Mouse (Mus musculus) ovary, postnatal 10 days (tissue): ENCODE results near the gene Gpr142.
A peak's percentile ranks its signal among the peaks of the same experiment; 100 is the strongest.

ENCODE experiments used
- DNase-seq: peaks from one replicate; pipeline ENCODE4 v3.0.0; 2022; ENCODE audit warnings: low spot score

The Gpr142 gene

DNA sequence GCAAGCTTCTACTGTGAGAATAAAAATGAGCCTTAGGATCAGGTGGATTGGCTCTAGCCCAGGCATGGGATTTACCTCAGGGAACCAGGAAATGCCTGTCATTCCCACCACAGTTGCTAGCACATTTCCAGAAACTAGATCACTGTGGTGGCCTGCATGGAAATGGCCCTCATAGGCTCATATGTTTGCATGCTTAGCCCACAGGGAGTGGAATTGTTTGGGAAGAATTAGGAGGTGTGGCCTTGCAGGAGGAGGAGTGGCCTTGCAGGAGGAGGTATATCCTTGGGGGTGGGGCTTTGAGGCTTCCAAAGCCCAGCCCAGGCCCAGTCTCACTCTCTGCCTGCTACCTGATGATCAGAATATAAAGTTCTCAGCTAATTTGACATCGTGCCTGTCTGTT is 3.2 kb downstream of the Gpr142 start:
- no peak for DNase-seq

DNA sequence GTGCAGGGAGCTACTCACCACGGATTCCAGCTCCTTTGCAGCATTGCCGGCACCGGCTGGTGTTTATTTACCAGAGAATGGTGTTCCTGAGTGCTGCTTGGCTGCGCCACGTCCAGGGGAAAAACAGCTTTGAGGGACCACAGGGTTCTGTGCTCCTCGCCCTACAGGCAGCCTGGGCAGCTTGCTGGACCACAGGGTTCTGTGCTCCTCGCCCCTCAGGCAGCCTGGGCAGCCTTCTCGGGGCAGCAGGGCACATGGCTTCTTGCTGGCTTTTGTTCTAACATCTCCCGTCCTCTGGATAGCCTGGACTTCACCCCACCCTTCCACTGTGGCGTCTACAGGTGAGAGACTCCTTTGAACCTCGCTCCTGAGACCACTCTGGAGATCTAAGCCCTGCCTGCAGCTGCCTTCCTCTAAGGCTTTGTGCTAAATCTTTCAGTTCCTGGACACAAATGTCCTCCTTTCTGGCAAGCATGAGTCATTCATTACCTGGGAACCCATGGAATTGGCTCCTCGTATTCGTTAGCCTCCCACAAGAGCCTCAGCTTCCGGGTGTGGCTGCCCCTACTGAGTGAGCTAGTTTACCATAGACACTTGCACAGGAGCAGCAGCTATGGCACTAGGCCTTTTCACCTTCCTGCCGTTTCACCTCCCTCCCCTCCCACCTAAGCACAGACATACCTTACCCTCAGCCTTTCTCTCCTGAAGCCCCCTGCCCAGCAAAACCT is 4.0 kb downstream of the Gpr142 start:
- no peak for DNase-seq

- DNase-seq: no peak
These were observed 5.3 kb downstream of the Gpr142 start for GRCm38 (mm10) chr11:114803990-114804389.

DNA sequence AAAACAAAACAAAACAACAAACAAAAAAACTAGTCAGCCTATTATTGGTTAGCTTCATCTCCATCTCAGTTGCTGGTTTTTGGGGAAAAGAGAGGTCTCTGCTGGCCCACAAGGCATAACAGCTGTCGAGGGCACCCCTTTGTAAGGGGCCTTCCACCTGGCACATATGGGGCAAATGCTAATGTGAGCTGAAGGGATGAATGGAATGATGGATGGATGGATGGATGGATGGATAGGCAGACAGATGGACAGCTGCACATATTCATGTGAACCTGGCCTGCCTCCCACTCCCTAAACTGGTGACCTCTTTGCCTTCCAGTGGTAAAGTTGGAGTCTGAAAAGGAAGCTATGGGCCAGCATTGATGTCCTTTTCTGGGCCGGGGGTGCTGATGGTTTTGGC is 8.3 kb downstream of the Gpr142 start:
- no peak for DNase-seq

DNA sequence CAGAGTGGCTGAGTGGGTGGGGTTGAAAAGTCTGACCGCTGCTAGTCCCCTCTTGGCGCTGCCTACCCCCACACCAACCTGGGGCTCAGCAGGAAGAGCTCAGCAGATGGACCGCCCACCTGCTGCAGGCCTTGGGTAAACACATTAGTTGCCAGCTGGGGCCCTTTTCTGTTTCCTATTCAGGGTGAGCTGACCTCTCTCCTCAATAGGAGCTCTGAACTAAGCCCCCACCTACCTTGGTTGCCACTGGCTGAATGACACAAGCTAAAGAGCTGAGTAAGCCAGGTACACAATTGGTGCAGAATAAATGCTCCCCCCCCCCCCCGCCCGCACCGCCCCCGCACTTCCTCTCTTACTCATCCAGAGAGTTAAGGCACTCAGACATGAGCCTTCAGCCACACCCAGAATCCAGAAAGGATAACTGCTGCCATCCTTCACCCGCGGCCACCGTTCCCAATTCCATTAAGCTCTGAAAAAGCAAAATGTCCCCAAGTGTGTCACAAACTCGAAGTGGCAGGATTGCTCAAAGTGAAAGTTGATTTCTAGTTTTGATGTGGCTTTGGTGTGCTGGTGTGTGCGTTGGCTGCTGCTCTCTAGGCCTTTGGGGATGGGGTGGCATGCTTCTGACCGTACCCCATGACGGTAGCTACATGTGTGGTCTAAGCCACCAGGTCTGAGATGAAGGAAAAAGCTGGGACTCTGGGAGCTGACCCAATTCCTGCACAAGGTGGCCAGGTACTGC is 9.1 kb downstream of the Gpr142 start:
- no peak for DNase-seq

DNA sequence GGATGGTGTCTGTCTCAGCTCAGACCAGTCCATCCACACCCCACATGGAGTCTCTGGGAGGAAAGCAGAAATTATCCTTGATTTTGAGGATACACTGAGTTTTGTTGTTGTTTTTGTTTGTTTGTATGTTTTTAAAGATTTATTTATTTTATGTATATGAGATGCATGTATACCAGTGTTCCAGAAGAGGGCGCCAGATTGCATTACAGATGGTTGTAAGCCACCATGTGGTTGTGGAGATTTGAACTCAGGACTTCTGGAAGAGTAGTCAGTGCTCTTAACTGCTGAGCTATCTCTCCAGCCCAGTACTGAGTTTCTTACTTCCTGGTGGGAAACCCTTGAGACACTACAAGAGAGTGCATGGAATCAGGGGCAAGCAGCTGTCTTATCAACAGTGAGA is 10.6 kb downstream of the Gpr142 start:
- DNase-seq: no peak

- no peak for DNase-seq
These were observed 11.6 kb downstream of the Gpr142 start for GRCm38 (mm10) chr11:114810344-114810743.

DNA sequence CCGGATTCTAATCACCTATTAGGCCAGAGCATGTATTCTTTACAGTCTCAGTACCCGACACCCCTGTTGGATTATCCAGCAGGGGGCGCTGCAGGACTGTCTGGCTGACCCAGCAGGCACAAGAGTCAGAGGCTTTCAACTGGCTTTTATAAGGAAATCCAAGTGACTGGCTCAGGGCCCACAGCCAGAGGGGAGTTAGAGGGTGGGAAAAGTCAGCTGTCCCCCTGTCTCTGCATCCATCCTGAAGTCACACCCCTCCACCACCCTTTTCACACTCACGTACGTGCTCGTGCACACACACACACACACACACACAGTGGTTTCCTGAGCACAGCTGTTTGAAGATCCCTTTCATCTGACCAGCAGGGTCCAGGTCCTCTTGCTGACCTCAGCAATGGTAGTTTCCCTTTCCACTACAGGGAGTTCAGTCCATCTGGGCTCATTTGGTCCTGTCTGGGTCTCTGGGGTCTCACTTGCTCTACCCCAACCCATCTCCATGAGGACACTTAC is 14.1 kb downstream of the Gpr142 start:
- peak; percentile 92 for DNase-seq

GRCm38 (mm10) chr11:114814873-114815592 is 16.3 kb downstream of the Gpr142 start:
- DNase-seq: no peak

DNA sequence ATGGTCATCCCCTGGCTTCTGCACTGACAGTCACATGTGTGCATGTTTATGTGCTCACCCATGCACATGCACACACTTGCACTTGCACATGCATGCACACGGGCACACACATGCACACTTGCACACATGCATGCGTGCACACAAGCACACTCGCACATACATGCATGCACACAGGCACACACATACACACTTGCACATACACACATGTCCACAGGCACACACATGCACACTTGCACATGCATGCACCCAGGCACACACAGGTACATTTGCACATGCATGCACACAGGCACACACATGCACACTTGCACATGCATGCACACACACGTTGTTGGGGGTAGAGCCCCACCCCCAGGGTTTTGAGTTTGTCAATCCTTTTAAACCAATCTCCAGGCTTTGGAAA is 18.2 kb downstream of the Gpr142 start:
- DNase-seq: no peak

GRCm38 (mm10) chr11:114818185-114818584 is 19.5 kb downstream of the Gpr142 start:
- DNase-seq: no peak

DNA sequence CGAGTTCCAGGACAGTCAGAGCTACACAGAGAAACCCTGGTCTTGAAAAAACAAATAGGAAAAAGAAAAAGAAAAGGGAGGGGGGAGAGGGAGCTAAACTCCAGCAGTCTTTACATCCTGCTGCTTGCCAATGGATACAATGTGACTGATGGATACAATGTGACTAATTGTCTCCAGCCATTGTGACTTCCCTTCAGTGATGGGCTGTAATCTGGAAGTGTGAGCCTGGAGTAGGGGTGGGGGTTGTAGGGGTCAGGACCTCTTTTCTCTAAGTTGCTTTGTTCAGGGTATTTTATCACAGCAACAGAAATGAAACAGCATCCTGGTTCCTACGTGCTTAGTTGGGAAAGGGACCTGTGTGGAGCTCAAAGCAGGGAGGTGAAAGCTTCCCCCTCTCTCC is 20.4 kb downstream of the Gpr142 start:
- DNase-seq: no peak

DNA sequence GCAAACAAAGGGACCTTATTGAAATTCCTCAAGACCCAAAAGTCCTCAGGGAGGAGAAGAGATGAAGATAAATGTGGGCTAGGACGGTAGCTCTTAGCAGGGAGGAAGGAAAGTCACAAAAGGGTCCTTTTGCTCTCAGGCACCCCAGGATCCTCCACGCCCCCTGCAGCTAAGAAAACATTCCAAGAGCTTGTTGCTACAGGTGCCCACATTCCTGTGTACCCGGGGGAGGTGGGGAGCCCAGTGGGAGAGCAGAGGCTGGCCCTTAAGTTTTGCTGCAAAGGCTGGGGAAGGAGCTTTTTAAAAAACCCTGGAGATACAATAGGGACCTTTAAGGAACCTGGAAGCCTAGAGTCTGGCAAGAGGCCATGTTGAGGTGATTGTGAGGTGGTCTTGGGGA is 21.7 kb downstream of the Gpr142 start:
- DNase-seq: no peak

GRCm38 (mm10) chr11:114821325-114821724 is 22.6 kb downstream of the Gpr142 start:
- DNase-seq: no peak

DNA sequence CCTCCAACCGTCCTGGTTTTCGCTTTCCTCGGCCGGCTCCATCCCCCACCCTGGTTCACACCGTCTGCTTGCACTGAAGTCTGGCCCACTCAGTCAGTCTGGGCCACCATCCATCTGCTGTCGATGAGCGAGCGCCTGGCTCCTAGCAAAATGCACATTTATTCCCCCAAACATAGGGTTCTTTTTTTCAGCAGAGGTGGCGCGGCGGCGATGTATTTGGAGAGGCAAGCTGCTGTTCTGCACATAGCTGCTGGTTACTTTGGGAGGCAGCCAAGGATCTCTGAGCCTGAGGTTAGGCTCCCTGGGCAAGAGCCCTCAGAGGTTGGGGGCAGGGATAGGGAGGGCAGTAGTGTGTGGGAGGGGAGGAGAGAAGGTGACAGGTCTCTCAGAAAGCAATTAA is 24.0 kb downstream of the Gpr142 start:
- DNase-seq: no peak

- no peak for DNase-seq
These were observed 24.5 kb downstream of the Gpr142 start for GRCm38 (mm10) chr11:114823199-114823725.

GRCm38 (mm10) chr11:114826686-114827085 is 28.0 kb downstream of the Gpr142 start:
- DNase-seq: no peak

- DNase-seq: peak; percentile 35
These were observed 31.0 kb downstream of the Gpr142 start for GRCm38 (mm10) chr11:114829499-114830432.

GRCm38 (mm10) chr11:114830433-114830773 is 31.7 kb downstream of the Gpr142 start:
- DNase-seq: peak; percentile 26

GRCm38 (mm10) chr11:114833166-114833565 is 34.4 kb downstream of the Gpr142 start:
- DNase-seq: no peak

DNA sequence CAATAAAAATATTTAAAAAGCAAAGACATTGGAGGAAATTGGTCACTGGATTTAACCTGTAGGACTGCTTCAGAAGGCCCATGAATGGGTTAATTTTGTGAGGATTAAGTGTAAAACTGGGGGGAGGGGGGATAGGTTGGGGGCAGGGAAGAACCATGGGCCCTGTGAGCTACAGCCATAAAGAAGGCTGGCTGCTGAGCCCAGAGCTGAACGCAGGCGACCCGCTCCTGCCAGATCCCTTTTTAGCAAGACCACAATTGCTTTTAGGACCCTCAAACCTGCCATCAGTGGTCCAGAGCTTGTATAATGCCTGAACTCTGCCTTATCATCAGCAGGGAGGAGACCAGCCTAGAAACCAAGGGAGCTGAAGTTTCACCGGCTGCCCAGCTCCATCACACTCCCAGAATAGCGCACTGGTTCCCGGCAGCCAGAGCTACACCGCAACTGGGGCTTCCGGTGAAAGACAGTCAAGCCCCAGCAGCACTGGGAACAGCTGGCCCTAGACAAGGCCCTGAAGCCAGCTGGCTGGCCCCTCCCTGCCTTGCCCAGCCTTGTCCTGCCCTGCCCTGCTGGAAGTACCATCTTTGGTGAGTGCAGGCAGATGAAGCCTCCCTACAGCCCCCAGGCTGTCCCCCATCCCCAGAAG is 45.2 kb downstream of the Gpr142 start:
- no peak for DNase-seq
